Mouse (Mus musculus): Measurements from ENCODE around the gene Gtf2a2.

DNA sequence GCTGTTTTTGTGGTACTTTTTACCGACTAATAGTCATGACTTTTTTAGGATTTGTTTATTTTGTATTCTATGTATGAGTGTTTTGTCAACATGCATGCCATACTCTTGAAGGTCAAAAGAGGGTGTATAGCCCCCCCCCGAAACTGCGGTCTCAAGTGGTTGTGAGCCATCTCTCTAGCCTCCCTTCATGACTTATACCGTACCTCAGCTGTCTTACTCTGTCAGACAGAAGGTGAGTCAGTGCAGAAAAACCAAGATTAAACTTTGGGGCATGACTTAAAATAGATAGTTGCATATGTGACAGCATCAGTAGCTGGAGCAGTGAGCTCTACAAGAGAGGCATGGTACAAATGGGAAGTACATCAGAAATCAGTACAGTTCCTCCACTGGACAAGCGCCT, 17.8 kb upstream of the Gtf2a2 start:
- TF ChIP-seq CTCF (IDR thresholded peaks at IDR 0.05), result no peak
- TF ChIP-seq POLR2A (IDR thresholded peaks at IDR 0.05; ENCODE audit: insufficient read depth, low read depth, low read length), result no peak
- TF ChIP-seq EP300 (IDR thresholded peaks at IDR 0.05; ENCODE audit: insufficient read depth, low read depth, low read length), result no peak

Data from heart, adult 2 months (tissue).